Mouse (Mus musculus) forebrain, embryonic 16.5 days (tissue): ENCODE data around the gene Gm732. TPM values are rescaled to one million over a fixed set of nuclear protein-coding genes. Genes with fewer than 3 reads are reported as not detected.

Source experiments
- ATAC-seq: fragments of 200-750 bp; cut with Nextera tagmentation; 2 replicates; pipeline ENCODE4 v1.8.0; 2017; ENCODE audit warnings: mild to moderate bottlenecking, moderate library complexity
- H3K27ac ChIP-seq: fragments of 300-500 bp; sonication (generic); 2 replicates; pipeline ENCODE4 v1.5.1; 2014; ENCODE audit warnings: low read length, control low read depth
- H3K27me3 ChIP-seq: fragments of 300-500 bp; sonication (generic); replicated peaks from 2 replicates; pipeline ENCODE4 v1.6.1; 2014; ENCODE audit warnings: low read length; ENCODE audit not compliant: control insufficient read depth, insufficient read depth
- H3K36me3 ChIP-seq: fragments of 300-500 bp; sonication (generic); 2 replicates; pipeline ENCODE4 v1.6.1; 2014; ENCODE audit not compliant: control insufficient read depth, insufficient read depth
- H3K4me1 ChIP-seq: fragments of 300-500 bp; sonication (generic); replicated peaks from 2 replicates; pipeline ENCODE4 v1.6.1; 2014; ENCODE audit warnings: low read length; ENCODE audit not compliant: control insufficient read depth, insufficient read depth
- H3K4me2 ChIP-seq: fragments of 300-500 bp; sonication (generic); 2 replicates; pipeline ENCODE4 v1.6.1; 2014; ENCODE audit warnings: mild to moderate bottlenecking, low read length, control low read depth
- H3K4me3 ChIP-seq: fragments of 300-500 bp; sonication (generic); replicated peaks from 2 replicates; pipeline ENCODE4 v1.5.1; 2014; ENCODE audit warnings: mild to moderate bottlenecking, low read length, control low read depth
- H3K9ac ChIP-seq: fragments of 300-500 bp; sonication (generic); replicated peaks from 2 replicates; pipeline ENCODE4 v1.6.1; 2014; ENCODE audit warnings: low read depth, low read length, control low read depth
- H3K9me3 ChIP-seq: fragments of 300-500 bp; sonication (generic); 2 replicates; pipeline ENCODE4 v1.6.1; 2016; ENCODE audit warnings: low read length; ENCODE audit not compliant: control insufficient read depth
- WGBS: fragments of 180-500 bp; shearing (Covaris S2); extraction: QIAGEN DNeasy Blood & Tissue Kit; methylation state at CpG from one replicate; pipeline ENCODE4 v1.1.7; 2014; 5-methylcytosine and 5-hydroxymethylcytosine counted together
- polyA plus RNA-seq: library from polyadenylated mRNA; unstranded; fragments of >200 nt; fragmentation: Nextera tagmentation; extraction: Ambion mirVana; gene quantifications from 2 replicates; pipeline ENCODE4 v1.2.1, GENCODE M21; 2015

Gm732 gene
- not detected in 2 replicates for polyA plus RNA-seq

- no peaks in the 10 kb centered on the region for H3K36me3 ChIP-seq
- H3K9ac ChIP-seq = no peak within 1 kb of the TSS
- H3K9me3 ChIP-seq = no peaks in the 10 kb centered on the region
- H3K27ac ChIP-seq = no peak within 1 kb of the TSS
- H3K4me2 ChIP-seq = no peak within 1 kb of the TSS
- no peaks in the 10 kb centered on the region for H3K27me3 ChIP-seq
- no peak for ATAC-seq
- no peaks in the 10 kb centered on the region for H3K4me1 ChIP-seq
- 67% methylated on average over 1 of the region's 1 CpGs for WGBS
- H3K4me3 ChIP-seq = no peak within 1 kb of the TSS
Observed at GRCm38 (mm10) chrX:107948365-107948764, at the start of gene Gm732. Gene Gm732 (minus strand): TSS chrX:107948465.

Other genes starting within 250 kb of the Gm732 start
- gene Tent5d, start 155.9 kb downstream of the Gm732 start, polyA plus RNA-seq = not detected in 2 replicates
- 18.6 and 19.8 TPM in 2 replicates for gene 2610002M06Rik, start 132.1 kb downstream of the Gm732 start, polyA plus RNA-seq